Mouse (Mus musculus) cerebellum, adult 2 months (tissue): ENCODE measurements around the gene Pradc1. TPM values are rescaled to one million over a fixed set of nuclear protein-coding genes. Genes with fewer than 3 reads are reported as not detected.

ENCODE experiments used
- DNase-seq, 2 experiments: peaks; one replicate each; pipeline ENCODE4 v3.0.0; 2021
- H3K27ac ChIP-seq: fragments of 200-500 bp; 2 replicates; pipeline ENCODE4 v1.5.1; 2012; ENCODE audit warnings: low read length, control low read depth, inconsistent platforms; ENCODE audit not compliant: insufficient read depth
- H3K27me3 ChIP-seq: fragments of 200-500 bp; 2 replicates; pipeline ENCODE4 v1.6.1; 2012; ENCODE audit warnings: inconsistent platforms, mild to moderate bottlenecking, low read length, moderate library complexity; ENCODE audit not compliant: control insufficient read depth, insufficient read depth
- H3K4me1 ChIP-seq: fragments of 200-500 bp; 2 replicates; pipeline ENCODE4 v1.6.1; 2011; ENCODE audit warnings: low read length; ENCODE audit not compliant: control insufficient read depth, insufficient read depth
- H3K4me3 ChIP-seq: fragments of 200-500 bp; replicated peaks from 2 replicates; pipeline ENCODE3; 2011; ENCODE audit warnings: mild to moderate bottlenecking, low read depth, low read length, control low read depth; ENCODE audit not compliant: insufficient read depth
- CTCF ChIP-seq: fragments of 200-500 bp; IDR thresholded peaks from 2 replicates; pipeline ENCODE4 v1.5.1; 2011; ENCODE audit warnings: low read depth, mild to moderate bottlenecking, control low read depth, low read length, moderate library complexity, borderline replicate concordance; ENCODE audit not compliant: insufficient read depth
- POLR2A ChIP-seq: fragments of 200-500 bp; IDR thresholded peaks from 2 replicates; pipeline ENCODE4 v1.6.1; 2011; ENCODE audit warnings: low read length, control low read depth, borderline replicate concordance; ENCODE audit not compliant: insufficient read depth
- WGBS: fragments of 180-500 bp; shearing (Covaris S2); methylation state at CpG from one replicate; pipeline ENCODE4 v1.1.7; 2018; 5-methylcytosine and 5-hydroxymethylcytosine counted together
- polyA plus RNA-seq: library from polyadenylated mRNA; depleted of rRNA; stranded (reverse); fragments of >200 nt; gene quantifications from 2 replicates; pipeline ENCODE4 v1.2.3, GENCODE M21; 2012

The Pradc1 gene
- polyA plus RNA-seq, 1 experiment, result 21.2 TPM

DNA sequence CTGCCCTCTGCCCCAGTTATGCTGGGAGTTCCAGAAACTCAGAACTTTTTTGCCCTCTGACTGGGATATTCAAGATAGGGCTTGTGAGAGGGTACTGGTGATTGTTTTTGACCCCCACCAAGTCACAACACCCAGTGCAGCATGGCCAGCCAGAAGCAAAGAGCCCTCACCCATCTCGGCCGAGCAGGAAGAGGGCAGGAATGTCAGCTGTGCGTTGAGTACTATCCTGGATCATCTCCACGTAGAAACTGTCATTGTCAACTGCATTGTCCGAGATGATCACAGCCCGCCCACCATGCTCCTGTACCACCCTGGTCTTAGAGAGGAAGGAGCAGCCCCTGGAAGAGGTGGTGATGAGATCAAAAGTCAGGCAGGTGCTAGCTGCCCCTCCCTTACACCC is 4.4 kb downstream of the Pradc1 start:
- Histone ChIP-seq H3K27ac (no peak overlapping the region), H3K27me3 (no peaks in the 10 kb centered on the region), H3K4me1 (peaks cover 5% of the 10 kb centered on the region; the same call in 1 of the 2 replicates), H3K4me3 (no peak overlapping the region)
- TF ChIP-seq CTCF (no peak), POLR2A (no peak)
- 85% methylated on average over 6 of the region's 6 CpGs for WGBS
- no peak for DNase-seq

DNA sequence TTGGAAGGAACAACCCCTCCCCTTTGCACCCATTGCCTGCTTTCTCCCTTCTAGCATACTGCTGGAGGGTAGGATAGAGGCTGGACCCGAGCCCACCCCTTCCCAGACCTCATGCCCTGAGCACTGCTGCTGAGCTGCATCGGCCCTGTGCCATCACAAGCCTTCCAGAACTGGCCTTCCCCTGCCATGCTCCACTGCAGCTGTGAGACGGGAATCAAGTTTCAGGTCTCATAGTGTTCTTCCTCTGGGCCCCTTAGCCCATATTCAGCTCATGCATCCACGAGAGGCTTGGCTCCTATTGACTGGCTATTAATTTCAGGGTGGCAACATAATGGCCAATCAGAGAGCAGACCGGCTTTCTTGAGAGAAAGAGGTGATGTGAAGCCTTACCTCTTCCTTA is 6.5 kb downstream of the Pradc1 start:
- H3K27me3 ChIP-seq, result no peaks in the 10 kb centered on the region
- no peak overlapping the region for H3K4me3 ChIP-seq
- peaks cover 2% of the 10 kb centered on the region; the same call in 1 of the 2 replicates for H3K4me1 ChIP-seq
- 67% methylated on average over 5 of the region's 5 CpGs for WGBS
- H3K27ac ChIP-seq, result no peak overlapping the region
- DNase-seq, result no peak
- TF ChIP-seq POLR2A, result no peak
- no peak for TF ChIP-seq CTCF

GRCm38 (mm10) chr6:85444266-85444965 is 7.4 kb downstream of the Pradc1 start:
- DNase-seq, result no peak
- H3K4me1 ChIP-seq, result peaks cover 2% of the 10 kb centered on the region; the same call in 1 of the 2 replicates
- TF ChIP-seq CTCF, result no peak
- no peak for TF ChIP-seq POLR2A
- H3K4me3 ChIP-seq, result no peak overlapping the region
- WGBS, result 86% methylated on average over 8 of the region's 8 CpGs
- H3K27me3 ChIP-seq, result no peaks in the 10 kb centered on the region
- no peak overlapping the region for H3K27ac ChIP-seq

- Histone ChIP-seq H3K27ac (no peak overlapping the region), H3K4me1 (peaks cover 2% of the 10 kb centered on the region; the same call in 1 of the 2 replicates), H3K4me3 (no peak overlapping the region), H3K27me3 (no peaks in the 10 kb centered on the region)
- no peak for DNase-seq
- 95% methylated on average over 3 of the region's 3 CpGs for WGBS
- TF ChIP-seq POLR2A, result no peak
- TF ChIP-seq CTCF, result no peak
Observed at GRCm38 (mm10) chr6:85443488-85444233, 8.1 kb downstream of the Pradc1 start.

DNA sequence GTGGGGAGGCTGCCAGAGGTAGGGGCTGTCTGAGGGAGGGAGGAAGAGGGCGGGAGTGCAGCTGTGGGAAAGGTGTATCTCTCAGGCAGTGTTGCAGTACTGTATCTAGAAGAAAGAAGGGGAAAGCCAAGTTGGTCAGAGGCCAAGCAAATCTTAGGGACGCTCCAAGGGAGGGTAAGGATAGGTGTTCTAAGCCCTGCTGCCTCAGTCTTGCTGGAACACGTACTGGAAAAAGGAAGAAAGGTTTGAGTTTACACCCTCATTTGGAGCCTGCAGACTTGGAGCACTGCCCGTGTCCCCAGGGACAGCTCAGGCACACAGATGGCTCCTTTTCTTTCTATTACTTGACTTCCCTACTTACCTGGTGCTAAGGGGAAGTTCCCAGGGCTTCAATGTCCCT is 10.6 kb downstream of the Pradc1 start:
- H3K27ac ChIP-seq, result no peak overlapping the region

GRCm38 (mm10) chr6:85436631-85437030 is 15.1 kb downstream of the Pradc1 start:
- Histone ChIP-seq H3K4me1 (no peaks in the 10 kb centered on the region), H3K4me3 (no peak overlapping the region), H3K27me3 (no peaks in the 10 kb centered on the region), H3K27ac (no peak overlapping the region)
- no peak for DNase-seq
- no peak for TF ChIP-seq POLR2A
- no peak for TF ChIP-seq CTCF
- 78% methylated on average over 6 of the region's 6 CpGs for WGBS

More for the DNA sequence above, 10.6 kb downstream of the Pradc1 start:
- H3K4me1 ChIP-seq, result no peaks in the 10 kb centered on the region
- H3K27me3 ChIP-seq, result no peaks in the 10 kb centered on the region
- DNase-seq, result no peak
- TF ChIP-seq POLR2A (no peak), CTCF (no peak)
- H3K4me3 ChIP-seq, result no peak overlapping the region
- WGBS, result 76% methylated on average over 4 of the region's 4 CpGs

GRCm38 (mm10) chr6:85436204-85436603 is 15.6 kb downstream of the Pradc1 start:
- H3K27me3 ChIP-seq, result no peaks in the 10 kb centered on the region
- no peaks in the 10 kb centered on the region for H3K4me1 ChIP-seq
- TF ChIP-seq POLR2A, result no peak
- no peak for TF ChIP-seq CTCF
- no peak overlapping the region for H3K27ac ChIP-seq
- no peak overlapping the region for H3K4me3 ChIP-seq
- WGBS, result 62% methylated on average over 1 of the region's 1 CpGs
- no peak for DNase-seq

DNA sequence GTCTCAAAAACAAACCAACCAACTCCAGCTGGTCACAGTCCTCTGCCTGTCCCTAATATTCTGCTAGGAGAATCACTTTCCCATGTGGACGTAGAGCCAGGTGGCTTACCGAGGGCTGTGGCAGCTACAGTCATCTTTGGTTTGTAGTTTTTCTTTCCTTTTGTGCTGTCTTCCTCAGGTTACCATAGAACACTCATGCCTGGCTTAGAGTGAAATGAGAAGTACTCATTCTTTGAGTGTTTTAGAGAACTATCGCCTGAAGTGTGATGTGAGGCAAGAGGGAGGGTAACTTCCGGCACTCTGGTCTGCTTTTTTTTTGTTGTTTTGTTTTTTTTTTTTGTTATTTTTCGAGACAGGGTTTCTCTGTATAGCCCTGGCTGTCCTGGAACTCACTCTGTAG is 17.9 kb downstream of the Pradc1 start:
- Histone ChIP-seq H3K27ac (no peak overlapping the region), H3K27me3 (no peaks in the 10 kb centered on the region), H3K4me1 (no peaks in the 10 kb centered on the region), H3K4me3 (no peak overlapping the region)
- 85% methylated on average over 5 of the region's 5 CpGs for WGBS
- TF ChIP-seq CTCF (no peak), POLR2A (no peak)
- no peak for DNase-seq
